Mouse (Mus musculus) frontal cortex, postnatal 14 days (tissue): ENCODE data around the gene Trappc2l.
"Not testable (repeated sequence)": the region's sequence is repeated elsewhere in the genome, so short reads cannot be mapped to it uniquely, and the experiment has no call there.

Experiments
- DNase-seq, 2 experiments: peaks; one replicate each; pipeline ENCODE4 v3.0.0; 2022; ENCODE audit warnings: low spot score in 2 of 2

Trappc2l gene

DNA sequence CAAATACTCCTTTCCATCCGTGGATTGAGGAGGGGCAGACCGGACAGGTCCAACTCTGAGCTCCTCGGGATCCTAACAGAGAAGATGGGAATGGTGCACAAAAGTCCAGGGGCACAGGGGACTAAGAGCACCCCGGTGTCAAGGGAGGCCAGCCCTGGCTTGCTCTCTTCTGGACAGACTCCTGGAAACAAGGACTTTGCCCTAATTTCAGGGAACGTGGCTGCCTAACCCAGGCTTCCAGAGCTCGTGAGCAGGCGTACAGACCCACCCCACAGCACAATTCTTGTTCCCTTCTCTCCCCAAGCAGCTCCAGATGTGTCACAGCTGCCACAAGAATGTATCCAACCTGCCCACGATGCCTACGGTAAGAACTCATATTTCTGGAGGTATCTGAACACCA lies 14.4 kb downstream of the Trappc2l start:
- no peak for DNase-seq

DNA sequence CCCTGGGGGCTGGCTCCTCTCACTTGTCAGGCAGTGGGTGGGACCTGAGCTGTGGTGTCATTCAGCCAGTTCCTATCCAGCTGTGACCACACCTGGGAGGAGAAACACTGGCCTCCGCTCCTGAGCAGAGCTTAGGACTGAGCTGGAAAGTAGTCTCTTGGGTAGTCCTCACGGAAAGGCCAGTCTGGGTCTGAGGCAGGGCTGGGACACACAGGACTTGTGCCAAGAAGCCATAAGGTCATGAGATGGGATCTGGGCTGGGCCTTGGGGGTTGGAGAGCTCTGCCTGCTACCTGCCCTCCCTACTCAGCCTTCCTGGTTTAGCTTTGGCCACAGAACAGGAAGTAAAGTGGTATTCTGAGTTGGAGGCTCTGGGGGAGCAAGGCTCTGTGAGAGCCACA lies 15.5 kb downstream of the Trappc2l start:
- DNase-seq: no peak

DNA sequence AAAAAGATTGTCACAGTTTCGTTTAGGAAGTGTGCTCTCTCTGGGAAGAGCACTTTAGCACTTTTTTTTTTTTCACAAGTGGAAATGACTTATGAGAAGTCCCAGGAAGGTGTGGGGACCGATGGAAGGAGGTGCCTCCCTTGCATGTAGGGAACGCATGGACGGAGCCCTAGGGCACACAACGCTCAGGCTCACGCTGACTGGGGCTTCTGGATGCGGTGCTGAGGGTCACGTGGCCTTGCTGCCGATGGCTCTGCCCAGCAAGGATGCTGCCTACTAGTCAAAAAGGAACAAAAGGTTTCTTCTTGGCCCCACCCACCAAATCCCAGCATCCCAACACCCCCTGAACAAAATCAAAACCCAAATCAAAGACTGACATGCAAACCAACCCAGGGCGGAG lies 17.9 kb downstream of the Trappc2l start:
- no peak for DNase-seq

DNA sequence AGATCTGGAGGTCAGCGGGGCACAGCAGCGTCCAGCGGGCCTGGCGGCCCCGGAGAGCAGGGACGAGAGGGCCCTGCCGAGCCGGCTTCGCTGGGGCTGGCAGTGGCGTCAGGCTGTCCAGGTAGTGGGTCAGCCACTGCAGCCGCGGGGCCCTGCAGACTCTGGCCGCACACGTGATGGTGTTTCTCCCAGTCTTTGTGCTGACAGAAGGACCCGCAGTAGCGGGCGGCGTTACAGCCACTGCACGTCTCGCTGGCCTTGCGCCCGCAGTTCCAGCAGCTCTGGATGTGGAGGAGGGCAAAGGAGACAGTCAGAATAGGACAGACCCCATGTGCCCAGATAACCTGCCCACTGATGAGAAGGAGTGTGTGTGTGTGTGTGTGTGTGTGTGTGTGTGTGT lies 19.3 kb downstream of the Trappc2l start:
- DNase-seq: no peak

DNA sequence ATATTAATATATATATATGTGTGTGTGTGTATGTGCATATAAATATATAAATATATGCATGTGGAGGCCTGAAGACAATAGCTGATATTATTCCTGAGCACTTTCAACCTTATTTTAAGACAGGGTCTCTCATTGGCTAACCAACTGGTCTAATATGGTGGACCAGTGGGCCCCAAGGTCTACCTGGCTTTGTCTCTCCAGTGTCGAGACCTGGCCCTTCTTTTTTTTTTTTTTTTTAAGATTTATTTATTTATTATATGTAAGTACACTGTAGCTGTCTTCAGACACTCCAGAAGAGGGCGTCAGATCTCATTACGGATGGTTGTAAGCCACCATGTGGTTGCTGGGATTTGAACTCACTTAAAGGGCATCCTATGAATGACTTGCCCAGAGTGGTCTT lies 20.7 kb downstream of the Trappc2l start:
- DNase-seq: not testable (repeated sequence)

DNA sequence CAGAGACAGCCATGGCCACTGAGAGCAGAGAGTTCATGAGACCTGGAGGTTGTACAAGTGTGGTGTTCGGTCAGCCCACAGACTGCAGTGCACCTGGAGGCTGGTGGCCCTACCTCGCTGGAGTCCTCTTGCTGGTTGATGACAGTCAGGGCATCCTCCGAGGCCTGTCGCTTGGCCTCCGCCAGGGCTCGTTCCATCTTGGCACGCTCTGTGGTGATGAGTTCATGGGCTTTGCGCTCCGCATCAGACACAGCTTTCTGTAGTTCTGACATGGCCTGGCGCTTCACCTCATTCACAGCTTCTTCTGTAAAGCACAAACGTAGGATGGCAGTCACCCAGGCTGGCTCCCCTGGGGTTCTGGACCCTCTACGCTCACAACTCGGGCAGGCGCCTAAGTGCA lies 21.8 kb downstream of the Trappc2l start:
- DNase-seq: no peak

DNA sequence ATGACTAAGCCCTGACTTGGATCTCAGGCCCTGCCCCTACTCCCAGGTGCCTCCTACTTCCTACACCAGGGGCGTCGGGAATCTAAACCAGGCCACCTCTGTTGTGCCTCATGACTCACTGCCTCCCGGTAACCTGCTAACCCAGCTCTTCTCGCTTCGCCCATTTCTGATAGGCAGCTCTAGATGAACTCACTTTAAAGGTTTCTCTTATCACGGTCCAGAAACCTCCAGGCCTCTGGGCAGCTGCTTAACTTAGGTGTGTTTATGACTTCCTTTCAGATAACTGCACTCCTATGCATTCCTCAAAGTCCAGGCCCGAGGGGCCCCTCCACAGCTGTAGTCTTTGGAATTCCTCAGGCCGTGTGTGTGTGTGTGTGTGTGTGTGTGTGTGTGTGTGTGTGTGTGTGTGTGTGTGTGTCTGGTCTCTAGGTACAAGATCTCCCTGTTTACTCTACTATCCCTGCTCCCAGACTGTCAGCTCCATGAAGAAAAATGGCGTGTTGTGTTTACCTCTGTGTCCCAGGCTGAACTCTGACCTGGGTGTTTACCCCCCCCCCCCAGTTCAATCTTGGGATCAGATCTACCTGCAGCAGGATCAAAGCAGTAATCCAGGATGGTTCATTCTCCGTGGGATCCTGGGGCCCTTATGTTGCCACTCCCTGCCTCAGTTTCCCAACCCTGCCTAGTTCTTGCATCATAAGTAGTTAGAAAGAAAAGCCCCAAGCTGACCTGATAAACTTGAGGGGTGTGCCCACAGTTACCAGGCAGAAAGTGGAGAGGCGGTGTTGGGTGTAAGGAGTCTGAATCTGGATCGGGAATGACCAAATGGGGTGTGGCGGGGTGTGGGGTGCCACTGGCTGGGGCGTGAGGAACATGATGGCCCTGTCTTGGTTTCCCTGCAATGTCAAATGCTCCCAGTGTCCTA lies 24.7 kb downstream of the Trappc2l start:
- no peak for DNase-seq

DNA sequence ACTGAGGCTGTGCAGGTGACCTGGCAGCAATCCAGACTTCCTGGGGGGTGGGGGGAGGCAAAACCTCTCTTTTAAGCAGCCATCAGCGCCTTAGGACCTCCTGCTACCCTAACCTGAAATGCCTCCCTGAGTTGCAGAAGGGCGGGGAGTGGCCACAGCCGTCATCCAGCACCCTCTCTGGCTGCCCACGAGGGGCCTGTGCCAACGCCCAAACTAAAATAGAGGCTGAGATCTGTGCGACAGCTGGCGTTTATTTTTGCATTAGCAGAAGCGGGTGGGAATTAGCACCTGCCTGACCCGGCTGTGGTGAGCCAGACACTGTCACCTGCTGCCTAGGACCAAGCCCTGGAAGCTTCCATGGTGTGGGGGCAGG lies 25.3 kb downstream of the Trappc2l start:
- DNase-seq: no peak

DNA sequence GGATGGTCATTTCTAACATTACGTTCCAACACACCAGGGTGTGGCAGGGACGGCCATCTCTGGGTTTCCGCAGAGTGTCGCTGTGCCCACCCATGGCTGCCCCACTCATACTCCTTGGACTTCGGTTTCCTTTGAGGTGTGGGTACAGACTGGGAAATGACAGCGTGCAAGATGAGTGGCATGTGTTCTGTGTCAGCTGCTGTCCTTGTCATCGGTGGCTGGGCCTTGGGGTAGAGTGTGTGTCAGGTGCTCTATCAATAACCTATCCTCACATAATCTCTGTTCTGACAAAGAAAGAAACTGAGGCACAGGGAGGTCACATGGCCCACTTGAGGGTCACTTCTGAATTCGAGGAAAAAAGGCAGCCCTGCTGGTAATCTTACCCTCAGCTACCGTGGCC lies 25.8 kb downstream of the Trappc2l start:
- DNase-seq: no peak

DNA sequence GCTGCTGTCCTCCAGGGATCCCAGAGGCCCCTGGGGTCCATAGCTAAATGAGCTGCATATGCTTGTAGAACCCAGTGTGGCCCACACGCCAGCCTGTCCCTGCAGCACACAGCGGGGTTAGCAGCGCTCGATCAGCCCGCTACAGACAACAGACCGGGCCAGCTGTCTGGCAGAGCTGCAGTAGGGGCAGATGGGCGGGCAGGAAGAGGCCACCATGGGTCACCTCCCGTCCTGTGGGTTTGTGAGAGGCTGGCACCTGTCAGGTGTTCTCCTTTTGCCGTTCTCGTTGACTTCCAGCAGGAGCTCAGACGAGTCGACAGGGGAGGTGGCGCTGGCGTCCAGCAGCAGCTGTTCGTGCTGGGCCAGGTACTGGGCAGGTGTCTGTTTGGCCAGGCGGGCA lies 27.2 kb downstream of the Trappc2l start:
- DNase-seq: no peak

DNA sequence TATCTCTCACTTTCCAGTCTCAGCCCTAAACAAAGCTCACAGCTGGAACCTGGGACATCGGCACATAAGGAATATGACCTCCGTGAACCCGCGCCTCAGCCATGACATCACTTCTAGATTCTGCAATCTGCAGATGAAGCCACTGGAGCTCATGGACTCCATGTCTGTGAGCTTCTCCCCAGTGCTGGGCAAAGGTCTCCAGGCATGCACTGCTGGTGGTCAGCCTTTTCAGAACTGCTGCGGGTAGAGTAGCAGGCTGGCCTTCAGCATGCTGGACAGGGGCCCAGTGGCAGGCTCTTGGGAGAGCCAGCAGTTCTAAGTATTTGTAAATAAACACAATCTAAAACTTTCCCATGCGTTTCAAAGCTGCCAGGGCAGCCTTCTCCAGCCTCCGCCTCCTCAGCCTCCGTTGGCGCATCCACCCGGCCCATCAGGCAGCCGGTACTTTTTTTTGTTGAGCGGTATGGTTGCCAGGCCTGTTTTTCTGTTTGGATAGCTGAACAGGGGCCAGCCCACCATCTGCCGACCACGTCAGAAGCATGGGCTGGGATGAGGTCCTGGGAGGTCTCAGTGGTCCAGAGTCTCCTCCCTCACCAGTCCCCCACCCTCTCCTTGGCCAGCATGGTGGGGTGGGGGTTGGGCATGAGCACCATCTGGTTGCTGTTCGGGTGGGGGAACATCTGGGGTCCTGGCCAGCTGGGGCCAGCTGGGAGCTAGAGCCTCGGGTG lies 28.2 kb downstream of the Trappc2l start:
- DNase-seq: peak in 1 of 2 experiments; percentile 21

DNA sequence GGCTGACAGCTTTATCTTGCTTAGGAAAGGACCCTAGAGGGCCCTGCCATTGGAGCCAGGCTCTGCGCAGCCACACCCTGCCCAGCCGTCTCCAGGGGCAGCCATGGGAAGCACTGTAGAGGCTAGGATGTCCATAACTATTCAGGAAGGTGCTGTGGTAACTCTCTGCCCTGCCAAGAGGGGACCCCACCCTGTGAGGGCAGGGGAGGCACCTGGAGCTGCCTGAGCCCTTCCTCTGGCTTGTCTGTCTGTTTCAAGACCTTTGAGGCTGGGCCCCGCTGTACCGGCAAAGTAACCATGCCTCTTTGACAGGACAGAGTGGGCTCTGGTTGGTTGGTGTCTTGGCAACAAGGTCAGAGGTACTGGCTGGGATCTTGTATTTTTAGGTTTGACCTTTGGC lies 29.4 kb downstream of the Trappc2l start:
- DNase-seq: no peak

DNA sequence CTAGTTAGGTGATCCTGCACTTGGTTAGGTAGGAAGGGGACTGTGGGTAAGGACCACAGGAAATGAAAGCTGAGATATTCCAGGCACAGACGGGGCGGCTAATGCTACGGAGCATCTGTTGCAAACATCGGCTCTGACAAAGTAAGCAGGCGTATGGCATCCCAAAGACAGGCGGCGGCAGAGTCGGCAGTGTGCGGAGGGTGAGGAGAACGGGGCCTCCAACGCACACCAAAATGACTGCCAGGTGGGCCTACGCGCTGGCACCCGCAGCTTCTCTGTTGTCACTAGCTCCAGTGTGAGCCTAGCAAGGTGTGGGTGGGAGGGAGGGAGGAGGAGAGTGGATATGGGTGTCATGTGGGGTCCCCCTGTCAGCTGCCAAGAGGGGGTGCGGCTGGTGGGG lies 30.0 kb downstream of the Trappc2l start:
- peak; percentile 58 to 61 for DNase-seq

DNA sequence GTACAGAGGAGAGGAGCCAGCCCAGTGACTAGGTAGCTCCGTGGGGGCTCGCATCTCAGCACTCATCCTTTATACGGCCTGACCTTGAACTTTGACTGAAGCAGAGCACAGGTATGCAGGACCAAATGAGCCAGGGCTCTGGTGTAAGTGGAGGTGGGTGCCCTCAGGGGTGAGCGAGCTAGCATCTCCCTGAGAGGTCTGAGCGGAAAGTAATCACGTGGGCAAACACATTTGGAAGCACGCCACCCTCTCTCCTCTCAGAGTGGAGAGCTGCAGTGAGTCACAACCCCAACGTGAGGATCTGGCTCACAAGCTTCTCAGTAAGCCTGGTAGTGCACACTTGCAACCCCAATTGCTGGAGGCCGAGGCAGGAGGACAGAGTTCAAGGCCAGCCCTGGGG lies 30.6 kb downstream of the Trappc2l start:
- DNase-seq: peak in 1 of 2 experiments; percentile 40

DNA sequence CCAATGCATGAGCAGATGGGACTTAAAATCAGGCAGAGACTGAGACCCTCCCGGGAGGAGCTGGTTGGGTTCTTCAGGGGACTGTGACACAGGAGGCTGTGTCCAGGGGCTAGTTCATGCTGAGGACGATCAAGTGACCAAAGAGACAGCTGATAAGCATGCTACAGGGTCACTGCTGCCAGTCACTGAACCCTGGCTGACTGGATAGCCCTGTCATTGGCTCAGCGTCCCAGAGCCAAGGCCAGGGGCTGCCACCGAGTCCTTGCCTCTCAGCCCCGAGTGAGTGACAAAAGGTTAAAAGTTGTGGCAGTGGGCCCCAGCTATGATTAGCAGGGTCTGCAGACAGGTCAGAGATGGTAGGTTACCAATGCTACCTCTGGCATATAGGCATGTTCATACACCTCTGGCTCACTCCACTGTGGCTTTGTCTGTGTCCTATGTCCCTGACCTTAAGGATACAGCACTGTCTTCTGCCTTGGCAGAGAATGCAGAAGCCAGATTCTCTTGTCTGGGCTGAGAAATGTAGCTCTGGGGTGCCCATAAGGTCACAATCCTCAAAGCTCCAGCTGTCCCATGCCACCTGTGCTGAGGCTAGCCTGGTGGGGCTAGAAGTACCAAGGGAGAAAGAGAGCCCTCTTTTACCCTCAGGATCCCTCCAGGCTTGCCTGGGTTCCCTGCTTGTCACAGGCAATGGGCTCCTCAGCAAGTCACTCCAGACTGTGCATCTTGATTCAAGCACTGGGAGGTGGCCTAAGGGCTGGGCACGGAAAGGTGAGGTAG lies 32.9 kb downstream of the Trappc2l start:
- no peak for DNase-seq

DNA sequence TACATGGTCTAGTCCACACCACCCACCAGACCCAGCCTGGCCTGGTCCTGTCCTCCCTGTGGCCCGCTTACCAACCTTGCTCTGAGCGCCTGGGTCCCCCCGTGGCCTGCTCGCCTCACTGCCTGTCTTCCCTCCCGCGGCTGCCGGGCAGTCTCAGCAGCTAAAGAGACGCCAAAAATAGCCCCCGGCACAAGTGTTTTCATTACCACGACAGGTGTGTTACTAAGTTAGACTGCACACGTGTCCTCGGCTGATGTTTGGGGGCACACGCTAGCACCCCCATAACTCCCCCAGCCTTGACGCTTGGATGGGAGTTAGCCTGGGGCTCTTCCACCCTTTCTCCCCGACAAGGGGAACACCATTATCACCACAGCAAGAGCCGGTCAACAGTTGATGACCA lies 34.9 kb downstream of the Trappc2l start:
- DNase-seq: no peak

DNA sequence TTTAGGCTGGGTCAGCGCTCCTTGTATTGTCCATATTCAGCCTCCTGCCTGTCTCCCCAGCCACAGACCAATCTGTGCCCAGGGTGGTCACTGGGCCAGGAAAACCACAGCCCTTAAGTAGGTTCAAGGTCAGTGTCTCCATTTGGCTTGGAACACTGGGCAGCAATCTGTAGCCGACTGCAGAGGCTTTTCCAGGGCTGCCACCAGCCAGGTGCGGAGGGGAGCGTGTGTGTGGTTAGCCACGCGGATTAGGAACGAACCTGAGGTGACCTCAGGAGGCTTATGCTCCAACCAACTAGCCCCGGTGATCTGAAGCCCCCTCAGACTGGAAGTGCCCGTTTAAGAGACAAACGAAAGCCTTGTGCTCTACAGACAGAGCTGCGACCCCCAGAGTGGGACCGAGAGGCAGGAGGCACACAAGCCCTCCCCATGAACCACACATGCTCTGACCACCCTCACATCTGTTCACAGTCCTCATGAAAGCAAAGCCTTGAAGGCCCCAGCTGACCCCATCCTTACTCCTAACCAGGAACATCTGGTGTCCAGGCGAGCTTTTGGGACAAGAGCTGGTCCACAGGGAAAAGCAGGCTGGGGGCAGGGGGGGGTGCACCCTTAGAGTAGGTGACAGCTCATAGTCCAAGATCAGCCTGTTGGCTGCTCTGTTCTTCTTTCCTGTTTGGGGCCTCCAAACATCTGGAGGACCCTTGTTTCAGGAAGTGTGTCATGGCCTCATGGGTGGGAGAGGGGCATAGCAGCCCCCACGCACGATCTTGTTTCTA lies 36.9 kb downstream of the Trappc2l start:
- DNase-seq: no peak

DNA sequence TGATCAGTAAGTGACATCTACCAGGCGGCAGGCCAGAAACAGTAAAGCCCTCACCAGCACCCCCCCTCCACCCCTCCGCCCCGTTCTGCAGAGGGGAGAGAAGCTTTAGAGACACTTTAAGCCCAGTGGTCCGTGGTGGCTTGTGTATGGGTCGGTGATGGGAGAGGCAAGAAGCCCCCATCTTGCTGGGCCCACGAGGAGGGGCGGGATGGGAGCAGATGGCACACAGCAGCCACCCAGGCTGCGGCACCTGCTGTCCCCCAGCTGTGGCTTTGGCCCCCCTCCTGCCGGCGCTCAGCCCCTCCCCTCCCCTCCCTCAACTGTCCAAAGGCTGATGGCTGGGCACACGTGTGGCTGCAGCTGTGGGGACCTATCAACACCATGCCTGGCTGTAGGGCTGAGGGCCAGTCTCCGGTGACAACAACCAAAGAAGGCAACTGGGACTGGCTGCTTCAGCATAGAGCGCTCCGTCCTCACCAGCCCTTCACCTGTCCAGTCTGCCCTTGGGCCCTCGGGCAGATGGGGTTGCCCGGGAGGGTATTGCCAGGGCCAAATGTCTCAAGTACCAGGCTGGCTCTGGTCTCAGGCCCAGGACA lies 40.0 kb downstream of the Trappc2l start:
- no peak for DNase-seq

DNA sequence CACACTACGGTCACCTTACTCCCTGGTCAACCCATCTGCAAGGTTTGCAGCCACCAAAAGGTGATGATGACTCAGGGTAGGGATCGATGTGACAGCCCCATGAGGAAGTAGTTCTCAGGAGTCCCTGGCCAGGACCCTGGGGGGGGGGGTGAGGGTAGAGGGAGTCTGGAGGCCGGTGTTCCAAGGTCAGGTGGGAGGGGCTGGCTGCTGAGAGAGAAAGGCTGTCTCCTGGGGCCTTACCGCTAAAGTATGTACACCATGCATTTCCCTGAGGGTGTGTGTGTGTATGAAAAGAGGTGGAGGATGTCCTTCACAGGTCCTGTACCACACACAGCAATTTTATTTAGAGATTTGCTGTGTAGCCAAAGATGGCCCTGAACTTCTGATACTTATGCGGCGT lies 41.2 kb downstream of the Trappc2l start:
- no peak for DNase-seq

DNA sequence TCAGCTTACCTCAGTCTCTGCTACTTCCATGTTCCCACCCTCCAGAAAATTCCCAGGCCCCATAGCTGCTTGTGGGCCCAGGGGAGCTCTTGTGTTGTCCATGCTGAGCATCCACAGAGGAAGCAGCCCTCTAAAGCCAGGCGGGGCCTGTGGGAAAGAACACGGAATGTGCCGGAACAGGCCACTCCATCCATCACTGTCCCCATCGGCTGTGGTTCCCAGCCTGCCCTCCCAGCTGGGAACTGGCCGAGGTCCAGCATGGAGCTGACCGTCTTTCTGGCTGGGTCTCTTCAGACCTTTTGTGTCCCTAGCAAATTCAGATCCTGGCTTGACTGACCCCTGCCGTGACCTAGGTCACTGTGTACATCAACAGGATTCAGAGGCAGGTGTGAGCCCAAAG lies 43.3 kb downstream of the Trappc2l start:
- no peak for DNase-seq
